Mouse (Mus musculus): ENCODE results near the gene Trpd52l3.

The Trpd52l3 gene

GRCm38 (mm10) chr19:30029894-30030635, 26.5 kb downstream of the Trpd52l3 start, which contains the start of gene Uhrf2:
Gene Uhrf2, plus strand, starts transcription at chr19:30030513.
- peak; percentile 97 for DNase-seq (ENCODE audit: low read depth)

- DNase-seq (ENCODE audit: low read depth): no peak
These were observed 27.3 kb downstream of the Trpd52l3 start for GRCm38 (mm10) chr19:30030636-30031467.

GRCm38 (mm10) chr19:30031468-30031931, 27.9 kb downstream of the Trpd52l3 start:
- peak; percentile 56 for DNase-seq (ENCODE audit: low read depth)

- no peak for DNase-seq (ENCODE audit: low read depth)
These were observed 28.6 kb downstream of the Trpd52l3 start for GRCm38 (mm10) chr19:30032206-30032605.

- no peak for DNase-seq (ENCODE audit: low read depth)
These were observed 31.8 kb downstream of the Trpd52l3 start for GRCm38 (mm10) chr19:30035361-30035760.

- DNase-seq (ENCODE audit: low read depth): peak; percentile 87
These were observed 40.1 kb downstream of the Trpd52l3 start for GRCm38 (mm10) chr19:30043691-30044090.

- no peak for DNase-seq (ENCODE audit: low read depth)
These were observed 41.0 kb downstream of the Trpd52l3 start for GRCm38 (mm10) chr19:30044630-30045029.

- peak; percentile 73 for DNase-seq (ENCODE audit: low read depth)
These were observed 42.3 kb downstream of the Trpd52l3 start for GRCm38 (mm10) chr19:30045857-30046256.

GRCm38 (mm10) chr19:30050584-30050983, 47.0 kb downstream of the Trpd52l3 start:
- no peak for DNase-seq (ENCODE audit: low read depth)

- no peak for DNase-seq (ENCODE audit: low read depth)
These were observed 47.9 kb downstream of the Trpd52l3 start for GRCm38 (mm10) chr19:30051479-30051878.

- DNase-seq (ENCODE audit: low read depth): no peak
These were observed 50.6 kb downstream of the Trpd52l3 start for GRCm38 (mm10) chr19:30054218-30054617.
